Mouse (Mus musculus) heart, embryonic 15.5 days (tissue): ENCODE results near the gene Hist1h2bb. TPM values are rescaled to one million over a fixed set of nuclear protein-coding genes. Genes with fewer than 3 reads are reported as not detected.

Experiments
- ATAC-seq: fragments of 200-750 bp; cut with Nextera tagmentation; replicated peaks from 2 replicates; pipeline ENCODE4 v1.8.0; 2017; ENCODE audit warnings: low read depth, moderate TSS enrichment; ENCODE audit not compliant: insufficient number of reproducible peaks, insufficient read depth, low FRiP score
- H3K27ac ChIP-seq: fragments of 300-500 bp; sonication (generic); 2 replicates; pipeline ENCODE4 v1.5.1; 2015; ENCODE audit warnings: mild to moderate bottlenecking, inconsistent platforms
- H3K27me3 ChIP-seq: fragments of 300-500 bp; sonication (generic); 2 replicates; pipeline ENCODE4 v1.6.1; 2015; ENCODE audit warnings: inconsistent platforms
- H3K36me3 ChIP-seq: fragments of 300-500 bp; sonication (generic); 2 replicates; pipeline ENCODE4 v1.6.1; 2015; ENCODE audit warnings: mild to moderate bottlenecking, inconsistent platforms
- H3K4me1 ChIP-seq: fragments of 300-500 bp; sonication (generic); replicated peaks from 2 replicates; pipeline ENCODE4 v1.6.1; 2015; ENCODE audit warnings: inconsistent platforms
- H3K4me2 ChIP-seq: fragments of 300-500 bp; sonication (generic); 2 replicates; pipeline ENCODE4 v1.6.1; 2015; ENCODE audit warnings: inconsistent platforms, mild to moderate bottlenecking, moderate library complexity
- H3K4me3 ChIP-seq: fragments of 300-500 bp; sonication (generic); 2 replicates; pipeline ENCODE4 v1.5.1; 2015; ENCODE audit warnings: mild to moderate bottlenecking, inconsistent platforms
- H3K9ac ChIP-seq: fragments of 300-500 bp; sonication (generic); 2 replicates; pipeline ENCODE4 v1.6.1; 2015; ENCODE audit warnings: mild to moderate bottlenecking, inconsistent platforms
- H3K9me3 ChIP-seq: fragments of 300-500 bp; sonication (generic); replicated peaks from 2 replicates; pipeline ENCODE4 v1.6.1; 2016; ENCODE audit warnings: inconsistent platforms
- WGBS: fragments of 180-500 bp; shearing (Covaris S2); methylation state at CpG from one replicate; pipeline ENCODE4 v1.1.7; 2015; ENCODE audit warnings: mixed read lengths; 5-methylcytosine and 5-hydroxymethylcytosine counted together
- microRNA-seq: library from miRNA; unstranded; fragments of <30 nt; microRNA quantifications from one replicate; pipeline ENCODE4, GENCODE M21; 2016
- polyA plus RNA-seq: library from polyadenylated mRNA; unstranded; fragments of >200 nt; fragmentation: Nextera tagmentation; extraction: Ambion mirVana; gene quantifications from 2 replicates; pipeline ENCODE4 v1.2.1, GENCODE M21; 2015

Hist1h2bb gene
- polyA plus RNA-seq, 1 experiment from 2014 or later, result 1.2 TPM

GRCm38 (mm10) chr13:23772561-23773313 lies 26.2 kb downstream of the Hist1h2bb start:
- peak overlapping the region; percentile 57 for H3K4me2 ChIP-seq
- 17% methylated on average over 21 of the region's 21 CpGs for WGBS
- peak; percentile 88 for ATAC-seq
- H3K27ac ChIP-seq, result no peak overlapping the region
- no peaks in the 10 kb centered on the region for H3K27me3 ChIP-seq
- peaks cover 8% of the 10 kb centered on the region; the same call in 1 of the 2 replicates for H3K4me1 ChIP-seq
- H3K4me3 ChIP-seq, result peak overlapping the region; percentile 24
- H3K36me3 ChIP-seq, result no peaks in the 10 kb centered on the region
- H3K9ac ChIP-seq, result no peak overlapping the region
- no peaks in the 10 kb centered on the region for H3K9me3 ChIP-seq

DNA sequence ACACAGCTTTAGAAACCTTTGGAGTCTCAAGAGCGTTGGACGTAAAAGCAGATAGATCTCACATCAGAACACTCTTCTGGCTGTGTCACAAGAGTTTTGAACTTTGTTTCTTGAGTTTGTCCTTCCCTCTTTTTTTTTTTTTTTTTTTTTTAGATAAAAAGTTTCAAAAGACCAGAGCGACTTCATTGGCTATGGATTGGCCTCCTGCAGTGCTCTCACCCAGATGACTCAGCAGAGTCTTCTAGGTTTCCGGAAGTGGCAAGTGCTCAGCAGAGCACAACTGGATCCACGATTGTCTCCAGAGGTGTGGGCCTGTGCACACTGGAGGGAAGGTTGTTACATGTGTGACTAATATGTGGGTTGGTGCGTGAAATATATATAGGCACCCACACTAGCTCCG lies 31.8 kb downstream of the Hist1h2bb start:
- Histone ChIP-seq H3K4me2 (no peak overlapping the region), H3K9me3 (no peaks in the 10 kb centered on the region), H3K9ac (no peak overlapping the region), H3K27ac (no peak overlapping the region), H3K27me3 (no peaks in the 10 kb centered on the region), H3K36me3 (no peaks in the 10 kb centered on the region), H3K4me1 (no peaks in the 10 kb centered on the region), H3K4me3 (no peak overlapping the region)
- no peak for ATAC-seq
- 91% methylated on average over 7 of the region's 7 CpGs for WGBS

- no peak overlapping the region for H3K4me2 ChIP-seq
- no peak overlapping the region for H3K4me3 ChIP-seq
- no peaks in the 10 kb centered on the region for H3K4me1 ChIP-seq
- H3K27me3 ChIP-seq, result no peaks in the 10 kb centered on the region
- ATAC-seq, result no peak
- no peaks in the 10 kb centered on the region for H3K9me3 ChIP-seq
- 57% methylated on average over 4 of the region's 4 CpGs for WGBS
- H3K27ac ChIP-seq, result no peak overlapping the region
- H3K9ac ChIP-seq, result no peak overlapping the region
- no peaks in the 10 kb centered on the region for H3K36me3 ChIP-seq
Measured at GRCm38 (mm10) chr13:23779025-23779424, 32.5 kb downstream of the Hist1h2bb start.

GRCm38 (mm10) chr13:23792520-23792919 lies 46.0 kb downstream of the Hist1h2bb start:
- no peak for ATAC-seq
- no peak overlapping the region for H3K4me2 ChIP-seq

More at GRCm38 (mm10) chr13:23792520-23792919, 46.0 kb downstream of the Hist1h2bb start:
- Histone ChIP-seq H3K27me3 (no peaks in the 10 kb centered on the region), H3K27ac (no peak overlapping the region), H3K4me1 (no peaks in the 10 kb centered on the region), H3K36me3 (no peaks in the 10 kb centered on the region), H3K9ac (no peak overlapping the region), H3K4me3 (no peak overlapping the region), H3K9me3 (no peaks in the 10 kb centered on the region)
- 46% methylated on average over 2 of the region's 2 CpGs for WGBS

Small RNA genes lying within 50 kb of the gene (microRNA-seq; reads per million reads assigned to microRNA genes)
- not detected for gene Gm44314
- not detected for gene Gm44484

Other genes with a start within 250 kb of the Hist1h2bb start
- 5.4 and 5.7 TPM in 2 replicates for gene Hist1h4h, start 215.7 kb upstream of the Hist1h2bb start, polyA plus RNA-seq
- 2.2 and 2.6 TPM in 2 replicates for gene Hist1h2af, start 212.8 kb upstream of the Hist1h2bb start, polyA plus RNA-seq
- gene Hist1h3g, start 211.3 kb upstream of the Hist1h2bb start, polyA plus RNA-seq, result 1.6 and 3.1 TPM in 2 replicates
- gene Hist1h2bh, start 203.3 kb upstream of the Hist1h2bb start, polyA plus RNA-seq, result 0.61 and 0.74 TPM in 2 replicates
- 0.16 and 0.25 TPM in 2 replicates for gene Hist1h3f, start 202.7 kb upstream of the Hist1h2bb start, polyA plus RNA-seq
- gene Hist1h4f, start 195.1 kb upstream of the Hist1h2bb start, polyA plus RNA-seq, result 0.62 and 0.66 TPM in 2 replicates
- gene Hist1h1d, start 193.5 kb upstream of the Hist1h2bb start, polyA plus RNA-seq, result 0.18 and 0.23 TPM in 2 replicates
- gene Hist1h3e, start 184.4 kb upstream of the Hist1h2bb start, polyA plus RNA-seq, result 1.7 and 2.4 TPM in 2 replicates
- gene Hist1h2ae, start 175.5 kb upstream of the Hist1h2bb start, polyA plus RNA-seq, result 33.7 and 35.5 TPM in 2 replicates
- 4.3 and 4.6 TPM in 2 replicates for gene Hist1h2bg, start 175.3 kb upstream of the Hist1h2bb start, polyA plus RNA-seq
- 0.97 and 1.5 TPM in 2 replicates for gene Hist1h2bf, start 172.5 kb upstream of the Hist1h2bb start, polyA plus RNA-seq
- gene Hist1h2ad, start 172.4 kb upstream of the Hist1h2bb start, polyA plus RNA-seq, result 1.2 and 1.6 TPM in 2 replicates
- gene Hist1h3d, start 171.0 kb upstream of the Hist1h2bb start, polyA plus RNA-seq, result 2.0 and 2.2 TPM in 2 replicates
- gene Hist1h4d, start 165.1 kb upstream of the Hist1h2bb start, polyA plus RNA-seq, result 48.2 and 53.2 TPM in 2 replicates
- 1.7 and 1.9 TPM in 2 replicates for gene Hist1h2be, start 125.6 kb upstream of the Hist1h2bb start, polyA plus RNA-seq
- 9.6 and 10.8 TPM in 2 replicates for gene Hist1h1e, start 124.2 kb upstream of the Hist1h2bb start, polyA plus RNA-seq
- 0.50 and 0.74 TPM in 2 replicates for gene Hist1h2ac, start 62.8 kb upstream of the Hist1h2bb start, polyA plus RNA-seq
- gene Hist1h2bc, start 62.5 kb upstream of the Hist1h2bb start, polyA plus RNA-seq, result 51.8 and 52.1 TPM in 2 replicates
- 0.14 TPM in 1 of 2 replicates, not detected in the other for gene Hist1h1t, start 50.9 kb upstream of the Hist1h2bb start, polyA plus RNA-seq
- gene Hist1h4c, start 48.3 kb upstream of the Hist1h2bb start, polyA plus RNA-seq, result 2.4 and 2.7 TPM in 2 replicates
- 10.3 and 13.6 TPM in 2 replicates for gene Hfe, start 35.9 kb upstream of the Hist1h2bb start, polyA plus RNA-seq
- 38.8 and 41.2 TPM in 2 replicates for gene Hist1h1c, start 7.9 kb upstream of the Hist1h2bb start, polyA plus RNA-seq
- 2.0 and 4.1 TPM in 2 replicates for gene Hist1h3c, start 1.1 kb upstream of the Hist1h2bb start, polyA plus RNA-seq
- 15.3 and 20.4 TPM in 2 replicates for gene Hist1h2ab, start 4.4 kb downstream of the Hist1h2bb start, polyA plus RNA-seq
- gene Hist1h3b, start 5.5 kb downstream of the Hist1h2bb start, polyA plus RNA-seq, result 3.1 and 4.7 TPM in 2 replicates
- 1.2 and 1.7 TPM in 2 replicates for gene Hist1h4b, start 10.3 kb downstream of the Hist1h2bb start, polyA plus RNA-seq
- gene Hist1h4a, start 14.5 kb downstream of the Hist1h2bb start, polyA plus RNA-seq, result not detected in 2 replicates
- 1.5 and 2.4 TPM in 2 replicates for gene Hist1h3a, start 15.7 kb downstream of the Hist1h2bb start, polyA plus RNA-seq
- gene Hist1h1a, start 16.9 kb downstream of the Hist1h2bb start, polyA plus RNA-seq, result 0.76 and 0.98 TPM in 2 replicates
- not detected in 2 replicates for gene Trim38, start 23.2 kb downstream of the Hist1h2bb start, polyA plus RNA-seq
- not detected in 2 replicates for gene Slc17a2, start 60.3 kb downstream of the Hist1h2bb start, polyA plus RNA-seq
- gene Slc17a3, start 92.7 kb downstream of the Hist1h2bb start, polyA plus RNA-seq, result 0.03 TPM in 1 of 2 replicates, not detected in the other
- gene Slc17a1, start 121.0 kb downstream of the Hist1h2bb start, polyA plus RNA-seq, result not detected in 2 replicates
- not detected in 2 replicates for gene Slc17a4, start 168.3 kb downstream of the Hist1h2bb start, polyA plus RNA-seq
- not detected in 2 replicates for gene Hist1h2ba, start 187.4 kb downstream of the Hist1h2bb start, polyA plus RNA-seq
- gene Hist1h2aa, start 187.7 kb downstream of the Hist1h2bb start, polyA plus RNA-seq, result not detected in 2 replicates
- not detected in 2 replicates for gene Scgn, start 244.5 kb downstream of the Hist1h2bb start, polyA plus RNA-seq